Mouse (Mus musculus): Measurements from ENCODE around the gene Depdc5.

GRCm38 (mm10) chr5:32922906-32923305 is 59.4 kb downstream of the Depdc5 start:
- no peak for TF ChIP-seq POLR2A (IDR thresholded peaks at IDR 0.05; ENCODE audit: low read depth, low read length)
- TF ChIP-seq CTCF (IDR thresholded peaks at IDR 0.05; ENCODE audit: extremely low read depth, insufficient read length, insufficient replicate concordance, low read depth, low read length), result no peak
